Mouse (Mus musculus) adrenal gland, adult 2 months (tissue): ENCODE results near the gene Lamtor2. TPM values are rescaled to one million over a fixed set of nuclear protein-coding genes. Genes with fewer than 3 reads are reported as not detected.
"Not testable (repeated sequence)": the region's sequence is repeated elsewhere in the genome, so short reads cannot be mapped to it uniquely, and the experiment has no call there.

Experiments used
- DNase-seq: peaks from one replicate; pipeline ENCODE4 v3.0.0; 2021
- long read RNA-seq: library from polyadenylated mRNA; stranded (forward); transcript quantifications from one replicate; pipeline ENCODE4 v2.0.0, GENCODE M21; 2021
- polyA plus RNA-seq: library from polyadenylated mRNA; depleted of rRNA; stranded (reverse); fragments of >200 nt; gene quantifications from 2 replicates; pipeline ENCODE4 v1.2.3, GENCODE M21; 2012; rRNA removed
- total RNA-seq, 2 experiments: library from RNA; stranded (reverse); gene quantifications; 2 replicates each; pipeline ENCODE4 v1.2.3; 2021

The Lamtor2 gene
- total RNA-seq = 100 to 1,000 TPM; 153 to 154 TPM
- polyA plus RNA-seq = 107 and 117 TPM in 2 replicates
- long read RNA-seq, transcript Lamtor2-202 (4 exons, 568 nt) = minor isoform, 10 of 101 reads
- long read RNA-seq, transcript Lamtor2-201 (4 exons, 668 nt) = major isoform, 77 of 101 reads
- long read RNA-seq, partial matches to known transcripts = 6 of 101 reads
- long read RNA-seq, other reads (novel, unspliced or antisense) = 3 of 101 reads

DNA sequence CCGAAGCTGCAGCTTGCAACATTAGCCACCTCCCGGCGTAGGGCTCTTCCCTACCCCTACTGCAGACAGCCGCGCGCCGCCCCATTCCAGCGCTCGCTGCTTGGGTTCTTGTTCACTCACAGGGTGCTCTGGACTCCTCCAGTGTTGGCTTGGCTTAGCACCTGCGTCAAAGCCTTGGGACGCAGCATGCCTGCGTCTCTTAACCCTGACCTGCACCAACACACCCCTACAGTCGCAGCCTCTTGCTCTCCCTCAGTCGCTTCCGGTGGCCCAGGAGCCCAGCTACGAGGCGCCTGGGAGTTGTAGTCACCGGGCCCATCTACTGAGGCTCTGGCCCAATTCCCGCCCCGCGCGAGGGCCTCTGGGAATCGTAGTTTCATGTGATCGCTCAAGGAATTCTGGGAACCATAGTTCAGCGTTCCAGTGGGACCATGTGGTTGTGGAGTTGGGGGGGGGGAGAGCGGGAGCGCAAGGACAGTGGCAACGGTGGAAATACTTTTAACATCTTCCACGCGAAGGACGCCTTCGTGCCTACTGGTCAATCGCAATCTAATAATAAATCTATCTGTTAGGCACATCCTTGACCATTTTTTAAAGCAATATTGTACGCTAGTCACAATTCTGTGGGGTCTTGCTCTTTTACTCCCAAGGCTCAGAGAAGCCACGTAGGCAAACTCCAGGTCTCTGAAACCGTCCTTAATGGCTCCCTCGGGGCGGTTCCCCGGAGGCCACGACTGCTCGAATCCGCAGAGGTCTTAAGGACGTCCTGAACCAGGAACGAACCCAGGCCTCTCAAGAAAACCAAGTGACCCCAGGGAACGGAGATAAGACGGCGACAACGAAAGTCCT, at the start of gene Lamtor2:
Gene Lamtor2 (minus strand): TSS at position 399 of the 849 bp plus-strand sequence.
- peak; percentile 99 for DNase-seq

DNA sequence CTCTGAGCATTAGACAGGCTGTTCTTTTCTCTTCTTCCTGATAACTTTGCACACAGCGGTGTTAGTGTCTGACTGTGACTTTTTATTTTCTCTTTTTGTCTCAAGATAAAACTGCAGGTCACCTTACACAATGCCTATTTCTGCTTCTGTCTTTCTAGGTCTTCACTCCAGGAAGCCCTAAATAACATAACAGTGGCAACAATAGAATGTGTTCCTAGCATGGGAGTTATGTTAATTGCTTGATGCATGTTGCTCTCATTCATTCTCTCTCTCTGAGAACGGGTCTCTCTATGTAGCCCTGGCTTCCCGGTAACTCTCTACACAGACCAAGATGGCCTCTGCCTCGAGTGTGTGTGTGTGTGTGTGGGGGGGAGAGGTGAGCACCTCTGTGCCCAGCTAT, 49.6 kb upstream of the Lamtor2 start:
- DNase-seq = no peak

DNA sequence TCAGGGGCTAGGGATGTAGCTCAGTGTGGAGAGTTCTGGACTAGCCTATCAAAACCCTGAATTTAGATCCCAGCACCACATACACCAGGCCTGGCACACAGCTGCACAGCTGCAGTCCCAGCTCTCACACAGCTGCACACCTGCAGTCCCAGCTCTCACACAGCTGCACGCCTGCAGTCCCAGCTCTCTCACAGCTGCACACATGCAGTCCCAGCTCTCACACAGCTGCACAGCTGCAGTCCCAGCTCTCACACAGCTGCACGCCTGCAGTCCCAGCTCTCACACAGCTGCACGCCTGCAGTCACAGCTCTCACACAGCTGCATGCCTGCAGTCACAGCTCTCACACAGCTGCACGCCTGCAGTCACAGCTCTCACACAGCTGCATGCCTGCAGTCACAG, 43.7 kb upstream of the Lamtor2 start:
- DNase-seq = not testable (repeated sequence)

DNA sequence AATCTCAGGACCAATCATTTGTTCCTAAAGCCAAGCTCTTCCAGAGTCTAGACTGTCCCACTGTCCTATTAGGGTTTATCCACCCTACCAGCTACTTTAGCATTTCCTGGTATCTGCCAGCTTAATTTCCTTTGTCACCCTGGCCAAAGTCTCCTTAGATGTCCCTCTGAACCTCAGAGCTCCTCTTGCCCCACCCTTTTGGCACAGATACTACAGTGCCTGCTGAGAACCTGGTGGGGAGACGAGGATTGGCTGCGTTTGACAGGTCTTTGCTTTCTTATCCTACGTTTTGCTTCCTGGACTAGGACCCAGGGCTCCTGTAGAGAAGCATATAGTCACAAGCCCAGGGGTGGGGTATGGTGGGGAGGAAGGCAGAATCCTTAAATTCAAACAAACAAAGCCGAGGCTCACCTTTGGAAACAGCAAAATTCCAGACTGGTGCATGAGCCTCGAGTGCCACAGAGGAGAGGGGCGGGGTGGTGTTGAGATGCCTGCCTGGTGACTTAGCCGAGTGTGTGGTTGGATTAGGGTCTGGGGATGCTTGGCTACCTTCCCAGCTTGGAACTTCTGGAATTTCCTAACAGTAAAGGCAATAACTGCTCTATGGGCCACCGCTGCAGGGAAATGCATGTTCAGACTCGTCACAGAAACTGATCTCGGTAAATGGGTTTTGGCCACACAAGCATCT, 41.2 kb upstream of the Lamtor2 start:
- DNase-seq = no peak

DNA sequence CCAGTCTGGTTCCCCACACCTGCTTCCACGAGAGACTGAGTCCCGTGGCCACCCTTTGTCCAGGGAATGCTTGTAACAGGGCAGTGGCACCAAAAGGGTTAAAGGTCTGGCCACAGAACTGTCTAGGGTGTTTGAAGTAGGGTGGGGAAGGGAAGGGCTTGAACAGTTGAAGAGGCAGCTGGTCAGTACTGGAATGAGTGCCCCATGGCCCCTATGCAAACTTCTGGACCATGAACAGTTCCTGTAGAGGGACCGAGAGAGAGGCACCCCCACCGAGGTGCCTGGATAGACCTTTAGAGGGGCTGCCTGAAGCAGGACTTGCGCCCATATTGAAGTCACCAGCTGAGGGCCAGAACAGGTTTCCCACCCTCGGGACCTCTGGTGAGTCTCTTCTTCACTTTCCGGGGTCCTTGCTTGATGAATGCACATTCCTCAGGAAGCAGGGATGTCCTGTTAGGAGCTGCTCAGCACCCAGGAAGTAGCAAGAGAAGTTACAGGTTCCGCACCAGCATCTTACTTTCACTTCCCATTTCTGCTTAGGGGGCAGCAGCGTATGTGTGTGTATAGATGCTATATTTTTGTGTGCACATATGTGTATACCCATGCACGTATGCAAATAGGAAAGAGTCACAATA, 40.2 kb upstream of the Lamtor2 start:
- no peak for DNase-seq

DNA sequence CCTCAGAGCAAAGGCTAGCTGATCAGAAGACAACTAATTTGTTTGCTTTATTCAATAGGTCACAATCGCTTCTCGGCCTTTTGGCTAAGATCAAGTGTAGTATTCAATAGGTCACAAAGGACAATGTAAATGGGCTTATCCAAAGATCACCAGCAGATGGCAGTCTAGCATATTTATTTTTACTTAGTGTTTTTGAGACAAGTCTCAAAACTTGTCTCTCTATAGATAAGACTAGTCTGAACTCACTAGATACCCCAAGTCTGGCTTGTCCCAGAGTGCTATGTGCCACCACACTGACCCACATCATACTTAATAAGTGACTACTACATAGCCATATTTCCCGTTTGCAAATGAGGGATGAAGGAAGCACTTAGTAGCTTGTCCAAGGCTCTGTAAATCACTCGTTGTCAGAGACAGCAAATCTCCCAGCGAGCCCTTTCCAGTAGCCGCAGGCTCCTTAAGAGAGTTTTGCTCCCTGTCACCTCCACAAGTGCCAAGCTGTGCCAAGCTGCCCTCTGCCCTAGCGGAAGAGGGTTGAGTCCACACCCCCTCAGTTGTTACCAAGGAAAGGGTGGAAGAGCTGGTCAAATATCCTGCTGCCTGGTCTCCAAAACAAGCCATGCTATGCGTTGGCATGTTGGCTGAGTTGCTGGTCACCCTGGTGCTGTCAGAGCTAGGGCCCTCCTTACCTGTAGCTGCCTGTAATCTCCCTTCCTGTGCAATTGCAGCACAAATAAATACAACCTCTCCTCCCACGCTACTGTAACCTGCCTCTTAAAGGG, 39.3 kb upstream of the Lamtor2 start:
- peak; percentile 22 for DNase-seq

DNA sequence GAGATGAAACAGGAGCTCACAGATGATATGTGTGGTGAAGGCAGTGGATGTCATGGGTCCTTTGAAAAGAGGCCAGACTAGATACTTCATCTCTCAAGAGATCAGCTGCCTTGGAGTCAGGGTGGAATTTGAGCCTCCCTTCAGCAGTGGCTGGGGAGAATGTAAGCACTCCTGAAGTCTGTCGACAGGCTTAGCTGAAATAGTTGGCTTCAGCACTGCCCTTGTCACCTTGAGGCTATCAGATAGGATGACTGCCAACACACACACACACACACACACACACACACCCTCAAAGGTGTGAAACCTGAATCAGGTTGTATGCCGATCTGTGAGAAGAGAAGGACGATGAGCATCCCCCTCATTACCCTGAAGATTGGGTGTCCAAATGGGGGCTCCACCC, 38.2 kb upstream of the Lamtor2 start:
- DNase-seq = no peak

DNA sequence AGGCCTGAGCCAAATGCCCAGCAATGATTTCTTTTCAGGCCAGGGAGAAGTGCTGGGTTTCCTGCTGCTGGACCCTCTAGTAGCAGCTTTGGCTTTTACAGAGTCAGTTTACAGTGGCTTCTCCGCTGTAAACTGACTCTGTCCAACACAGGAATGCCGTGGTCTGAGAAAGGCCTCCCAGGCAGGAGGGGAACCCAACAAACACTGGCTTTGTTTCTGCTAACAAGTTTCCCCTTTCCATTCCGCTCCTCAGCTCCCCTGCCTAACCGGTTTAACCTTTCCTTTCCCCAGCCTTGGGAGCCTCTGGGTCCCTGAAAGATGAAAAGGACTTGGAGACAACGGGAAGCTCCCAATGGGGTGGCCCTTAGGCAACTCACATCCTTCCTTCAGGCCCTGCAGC, 37.4 kb upstream of the Lamtor2 start:
- no peak for DNase-seq

DNA sequence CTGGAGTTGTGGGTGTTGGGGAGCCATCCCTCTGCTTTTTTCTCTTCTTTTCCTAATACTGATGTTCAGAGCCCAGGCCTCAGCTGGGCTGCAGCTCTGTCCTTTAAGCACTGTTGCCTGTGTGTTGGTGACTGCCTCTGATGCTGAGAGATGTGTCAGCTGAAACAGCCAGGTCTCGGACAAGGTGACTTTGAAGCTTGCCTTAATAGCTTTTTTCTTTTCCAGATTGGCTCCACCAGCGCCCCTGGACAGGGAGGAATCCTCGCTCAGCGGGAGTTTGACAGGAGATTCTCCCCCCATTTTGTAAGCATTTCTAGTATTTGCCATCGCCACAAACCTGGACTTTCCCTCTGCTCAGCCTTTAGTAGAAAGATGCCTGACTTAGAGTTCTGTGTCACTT, 33.8 kb upstream of the Lamtor2 start:
- DNase-seq = no peak

DNA sequence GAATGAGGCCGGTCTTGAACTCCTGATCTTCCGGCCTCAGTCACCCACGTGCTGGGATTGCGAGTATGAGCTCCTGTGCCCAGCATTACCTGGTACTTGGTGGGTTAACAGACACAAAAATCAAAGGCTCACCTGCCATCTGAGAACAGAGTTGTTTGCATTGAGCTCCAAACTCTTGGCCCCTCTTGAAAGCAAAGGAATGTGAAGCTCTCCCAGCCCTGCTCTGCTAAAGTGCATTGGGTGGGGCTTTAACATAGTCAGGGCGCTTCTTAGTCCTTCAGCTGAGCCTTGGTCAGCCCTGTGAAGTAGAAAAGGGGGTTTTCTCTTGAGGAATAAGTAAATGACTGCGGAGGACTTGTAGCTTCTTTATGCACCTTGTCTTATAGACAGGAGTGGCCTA, 32.9 kb upstream of the Lamtor2 start:
- DNase-seq = no peak

DNA sequence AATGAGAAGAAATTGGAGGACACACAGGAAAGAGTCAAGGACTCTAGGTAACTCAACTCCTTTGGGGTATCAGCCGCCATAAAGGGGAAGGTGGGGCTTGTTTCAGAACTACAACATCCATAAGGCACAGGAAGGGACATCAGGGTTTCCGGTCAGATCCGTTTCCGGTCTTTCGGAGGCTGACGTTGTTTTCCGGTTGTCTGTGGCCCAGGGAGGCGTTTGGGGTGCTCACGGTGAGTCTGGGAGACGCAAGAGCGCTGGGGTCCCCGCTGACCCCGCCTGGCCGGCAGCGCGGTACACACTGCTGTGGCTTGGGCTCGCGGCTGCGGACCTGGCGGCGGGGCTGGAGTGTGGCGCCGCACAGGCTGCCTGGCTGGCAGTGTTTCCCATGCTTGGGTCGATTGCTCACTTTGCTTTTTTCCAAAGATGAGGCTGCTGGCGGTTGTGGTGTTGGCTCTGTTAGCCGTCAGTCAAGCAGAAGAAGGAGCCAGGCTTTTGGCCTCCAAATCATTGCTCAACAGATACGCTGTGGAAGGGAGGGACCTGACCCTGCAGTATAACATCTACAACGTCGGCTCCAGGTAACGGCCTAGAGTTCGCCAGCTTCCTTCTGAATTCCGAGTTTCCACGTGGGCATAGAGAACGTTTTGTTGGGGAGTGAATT, 26.7 kb upstream of the Lamtor2 start:
- DNase-seq = peak; percentile 89

DNA sequence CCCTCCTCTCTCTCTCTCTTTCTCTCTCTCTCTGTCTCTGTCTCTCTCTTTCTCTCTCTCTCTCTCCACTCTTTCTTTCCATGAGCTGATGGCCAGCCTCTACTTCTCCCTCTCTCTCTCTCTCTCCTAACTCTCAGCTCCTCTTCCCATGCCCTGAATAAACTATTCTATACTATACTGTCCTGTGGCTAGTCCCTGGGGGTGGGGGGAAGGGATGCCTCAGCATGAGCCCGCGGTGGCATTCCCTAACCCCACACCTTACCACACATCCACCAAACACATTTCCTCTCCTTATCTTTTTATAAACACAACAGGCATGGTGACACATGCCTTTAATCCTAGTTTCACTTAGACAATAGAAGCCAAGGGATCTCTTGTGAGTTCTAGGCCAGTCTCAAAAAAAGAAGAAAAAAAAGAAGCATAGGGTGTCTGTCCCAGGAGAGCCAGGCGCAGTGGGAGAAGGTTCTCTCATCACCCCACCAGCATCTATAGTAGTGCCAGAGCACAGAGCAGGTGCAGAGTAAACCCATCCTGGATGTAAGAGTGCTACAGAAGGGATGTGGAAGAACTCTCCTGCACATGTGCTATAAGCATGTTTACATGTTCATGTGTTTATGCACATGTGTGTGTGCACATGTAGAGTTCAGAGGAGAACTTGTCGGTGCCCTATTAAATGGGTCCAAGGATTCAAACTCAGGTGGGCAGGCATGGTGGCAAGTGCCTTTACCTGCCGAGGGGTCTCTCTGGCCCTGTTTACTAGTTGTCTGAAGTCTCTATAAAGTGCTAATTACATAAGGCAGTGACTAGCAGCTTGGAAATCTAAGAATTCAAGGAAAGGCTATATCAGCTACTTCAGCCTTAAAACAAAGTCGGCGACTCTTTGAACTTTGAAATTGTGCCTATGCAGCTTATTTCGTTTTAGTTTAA, 25.9 kb upstream of the Lamtor2 start:
- no peak for DNase-seq

DNA sequence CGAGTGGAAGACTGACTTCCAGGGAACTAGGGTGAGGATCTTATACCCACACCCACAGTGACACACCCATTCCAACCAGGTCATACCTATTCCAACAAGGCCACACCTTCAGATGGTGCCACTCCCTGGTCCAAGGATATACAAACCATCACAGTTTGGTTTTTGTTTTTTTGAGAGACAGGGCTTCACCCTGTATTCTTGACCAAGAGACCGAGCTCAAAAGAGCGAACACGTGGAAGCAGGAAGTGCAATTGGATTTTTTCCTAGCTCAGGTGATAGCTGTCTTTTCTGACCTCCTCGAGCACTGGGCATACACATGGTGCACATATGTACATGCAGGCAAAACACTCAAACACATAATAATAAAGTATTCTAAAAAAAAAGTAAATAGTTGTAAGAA, 25.0 kb upstream of the Lamtor2 start:
- not testable (repeated sequence) for DNase-seq

DNA sequence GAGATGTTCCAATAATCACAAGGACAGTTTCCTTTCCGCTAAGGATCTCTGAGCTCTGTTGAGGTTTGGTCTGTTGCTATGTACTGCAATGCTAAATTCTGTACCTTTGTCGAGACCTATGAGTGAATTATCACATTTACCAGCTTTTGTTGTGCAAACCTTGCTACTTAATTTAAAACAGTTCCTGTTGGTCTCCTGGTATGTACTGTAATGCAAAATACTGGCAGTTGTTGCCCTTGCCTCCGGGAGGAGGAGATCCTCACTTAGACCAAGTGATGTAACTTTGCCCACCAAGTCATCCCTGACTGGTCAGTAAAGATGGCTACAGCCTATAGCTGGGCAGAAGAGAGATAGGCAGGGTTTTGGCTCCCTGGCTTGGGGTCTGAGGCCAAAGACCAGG, 22.7 kb upstream of the Lamtor2 start, which contains the start of gene Ssr2:
Gene Ssr2 (plus strand): TSS at position 337 of the 400 bp plus-strand sequence.
- DNase-seq = no peak

DNA sequence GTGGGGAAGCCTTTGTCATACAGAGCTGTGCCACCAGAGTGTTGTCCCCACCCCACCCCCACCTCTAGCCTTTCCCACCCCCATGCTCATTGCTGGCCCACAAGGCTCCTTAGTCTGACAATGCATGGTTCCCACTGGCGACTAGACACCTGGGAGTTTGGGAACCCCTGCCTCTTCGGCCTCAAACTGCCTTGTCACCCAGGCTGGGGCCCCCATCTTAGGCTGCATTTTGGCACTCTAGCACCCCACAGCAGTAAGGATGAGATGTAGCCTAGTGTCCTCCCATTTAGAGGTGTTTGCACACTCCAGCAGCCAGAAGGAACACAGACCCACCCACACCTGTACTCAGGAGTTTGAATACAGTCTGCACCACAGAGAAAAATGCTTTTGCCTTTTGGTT, 20.9 kb upstream of the Lamtor2 start:
- DNase-seq = no peak

DNA sequence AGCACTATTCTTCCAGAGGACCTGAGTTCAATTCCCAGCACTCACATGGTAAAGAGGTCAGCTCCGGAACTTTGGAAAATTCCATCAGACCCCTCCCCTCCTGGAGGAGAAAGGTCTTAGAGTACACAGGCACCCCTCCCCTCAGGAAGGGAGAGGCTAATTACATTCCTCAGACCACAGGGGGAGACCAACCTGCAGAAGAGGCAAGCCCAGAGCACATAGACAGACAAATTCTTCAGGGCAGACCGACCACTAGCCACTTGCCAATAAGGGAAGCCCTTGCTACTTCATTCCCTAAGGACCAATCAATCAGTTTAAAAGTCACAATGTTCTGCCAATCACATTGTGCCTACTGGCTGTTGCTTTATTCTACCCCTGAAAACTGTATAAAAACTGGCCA, 20.0 kb upstream of the Lamtor2 start:
- DNase-seq = no peak

DNA sequence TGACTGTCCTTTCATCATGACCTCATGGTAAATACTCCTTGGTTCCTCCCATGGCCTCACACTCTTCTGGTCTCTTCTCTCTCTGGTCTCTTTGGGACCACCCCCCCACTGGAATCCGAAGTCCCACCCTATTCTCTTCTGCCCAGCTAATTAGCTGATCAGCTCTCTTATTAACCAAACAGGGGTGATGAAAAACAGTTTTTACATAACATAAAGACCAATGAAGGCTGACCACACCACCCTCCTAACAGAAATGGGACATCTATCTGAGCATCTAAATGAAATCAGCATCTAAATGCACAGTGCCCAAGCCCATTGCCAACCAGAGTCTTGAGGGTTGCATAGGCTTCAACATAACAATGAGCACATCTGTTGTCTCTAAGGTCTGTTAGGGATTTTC, 19.0 kb upstream of the Lamtor2 start:
- no peak for DNase-seq

DNA sequence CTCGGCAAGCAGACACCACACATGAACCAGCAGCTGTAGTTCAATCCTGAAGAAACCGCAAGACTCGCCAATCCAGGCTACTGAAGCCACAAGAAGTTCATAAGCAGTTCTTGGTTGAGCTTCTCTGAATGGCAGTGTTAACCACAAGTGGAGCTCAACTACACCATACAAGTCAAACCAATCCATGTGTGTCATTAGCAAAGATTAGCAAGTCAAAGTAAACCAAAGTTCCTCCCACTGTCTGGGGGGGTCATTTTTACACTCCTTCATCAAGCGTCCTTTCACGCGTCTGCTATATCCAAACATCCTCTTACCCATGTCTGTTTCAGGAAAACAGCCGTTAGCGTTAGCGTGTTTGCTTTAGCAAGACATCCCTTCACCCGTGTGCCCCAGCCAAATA, 17.5 kb upstream of the Lamtor2 start:
- no peak for DNase-seq

DNA sequence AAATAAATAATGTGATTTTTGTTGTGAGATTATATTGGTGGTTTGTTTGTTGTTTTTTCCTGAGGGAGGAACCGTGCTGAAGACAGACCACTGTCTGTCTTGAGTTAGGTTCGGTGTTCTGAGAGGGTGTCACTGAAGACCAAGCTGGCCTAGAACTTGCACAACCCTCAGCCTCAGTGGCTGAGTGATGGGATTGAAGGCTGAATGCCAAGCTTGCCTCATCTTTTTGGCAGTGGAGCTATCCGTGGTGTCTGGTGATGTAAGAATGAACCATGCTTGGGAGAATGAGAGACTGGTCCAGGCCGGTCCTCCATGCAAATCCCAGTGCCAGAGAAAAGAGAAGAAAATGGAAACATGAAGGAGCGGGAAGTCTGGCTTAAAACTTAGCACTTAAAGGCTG, 16.8 kb upstream of the Lamtor2 start:
- peak; percentile 82 for DNase-seq

DNA sequence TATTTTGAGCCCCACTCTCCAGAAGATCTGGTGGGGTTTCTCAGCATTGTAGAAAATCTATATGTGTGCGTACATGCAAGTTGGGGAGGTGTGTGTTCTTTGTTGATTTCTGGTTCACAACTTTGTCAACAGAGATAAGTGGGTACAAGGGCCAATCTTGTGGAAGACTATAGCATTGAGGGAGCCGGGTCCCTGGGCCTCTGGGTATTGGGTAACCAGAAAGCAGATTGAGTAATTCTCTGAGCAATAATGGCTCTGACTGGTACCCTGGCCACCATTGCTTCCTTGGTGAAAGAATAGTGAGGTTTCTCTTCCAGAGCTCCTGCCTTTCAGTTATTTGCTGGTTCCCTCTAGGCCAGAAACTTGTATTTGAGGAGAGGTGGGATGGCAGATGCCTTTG, 16.2 kb upstream of the Lamtor2 start:
- no peak for DNase-seq
